Mouse (Mus musculus) CH12.LX (cell line): ENCODE data around the gene Efhd1.

ENCODE experiments used
- BHLHE40 ChIP-seq: IDR thresholded peaks from 2 replicates; pipeline ENCODE4 v1.6.1; 2011; ENCODE audit warnings: mild to moderate bottlenecking, low read depth, low read length, improper control_type of control experiment
- CTCF ChIP-seq, 2 experiments: IDR thresholded peaks in 1 of 2; conservative IDR thresholded peaks in 1 of 2; 2 replicates each; pipeline ENCODE4 v1.5.1; 2011 to 2012; ENCODE audit warnings: low read depth in 2 of 2, low read length in 2 of 2, improper control_type of control experiment in 1 of 2, inconsistent platforms in 1 of 2, mild to moderate bottlenecking in 1 of 2, moderate library complexity in 1 of 2
- E2F4 ChIP-seq: IDR thresholded peaks from 2 replicates; pipeline ENCODE4 v1.6.1; 2011; ENCODE audit warnings: low read depth, low read length, improper control_type of control experiment; ENCODE audit not compliant: insufficient replicate concordance
- EP300 ChIP-seq: IDR thresholded peaks from 2 replicates; pipeline ENCODE4 v1.6.1; 2011; ENCODE audit warnings: low read length, improper control_type of control experiment
- MAX ChIP-seq: IDR thresholded peaks from 2 replicates; pipeline ENCODE4 v1.6.1; 2011; ENCODE audit warnings: low read length, improper control_type of control experiment
- MXI1 ChIP-seq: IDR thresholded peaks from 2 replicates; pipeline ENCODE4 v1.6.1; 2011; ENCODE audit warnings: mild to moderate bottlenecking, low read depth, low read length, improper control_type of control experiment
- NELFE ChIP-seq: IDR thresholded peaks from 2 replicates; pipeline ENCODE4 v1.6.1; 2011; ENCODE audit warnings: low read depth, low read length, improper control_type of control experiment
- NRF1 ChIP-seq: IDR thresholded peaks from 2 replicates; pipeline ENCODE4 v1.6.1; 2014; ENCODE audit warnings: low read depth, mild to moderate bottlenecking, inconsistent platforms, low read length, improper control_type of control experiment, moderate library complexity
- POLR2A ChIP-seq: IDR thresholded peaks from 2 replicates; pipeline ENCODE4 v1.6.1; 2011; ENCODE audit warnings: low read depth, mild to moderate bottlenecking, improper control_type of control experiment, low read length
- SMC3 ChIP-seq: IDR thresholded peaks from 2 replicates; pipeline ENCODE4 v1.6.1; 2011; ENCODE audit warnings: low read depth, low read length, improper control_type of control experiment
- ZMIZ1 ChIP-seq: IDR thresholded peaks from 2 replicates; pipeline ENCODE4 v1.6.1; 2012; ENCODE audit warnings: low read depth, mild to moderate bottlenecking, inconsistent platforms, low read length, improper control_type of control experiment

- TF ChIP-seq EP300, result no peak
- no peak for TF ChIP-seq CTCF (conservative IDR thresholded peaks at IDR 0.05 in 1 of 2, IDR thresholded peaks at IDR 0.05 in 1 of 2; ENCODE audit: low read depth in 2 of 2, low read length in 2 of 2)
- no peak for TF ChIP-seq MAX
- no peak for TF ChIP-seq BHLHE40
- TF ChIP-seq NRF1, result no peak
- TF ChIP-seq ZMIZ1, result no peak
- no peak for TF ChIP-seq POLR2A
- no peak for TF ChIP-seq E2F4
- TF ChIP-seq SMC3, result no peak
- no peak for TF ChIP-seq MXI1
- no peak for TF ChIP-seq NELFE
These were observed 45.5 kb downstream of the Efhd1 start for GRCm38 (mm10) chr1:87309621-87310020.
